In genomic region chr11:11685853-11686395, GRCm38 (mm10) we compare ENCODE assay signal across 9 mouse cellular contexts. TPM values are rescaled to one million over a fixed set of nuclear protein-coding genes. Genes with fewer than 3 reads are reported as not detected.
DNase-seq lines count a peak whose midpoint lies in the region; ATAC-seq and TF ChIP-seq lines count a peak whose summit lies in the region.
"Had no signal": no experiment of that assay in that cellular context is flagged by ENCODE, and none has a peak within 500 bp of the region (broad histone marks: within the 10 kb centered on the region; RNA-seq: fewer than 3 reads in every experiment).

No protein-coding gene starts in this region.

- H3K36me3 ChIP-seq in C2C12 (ENCODE audit: control insufficient read depth, insufficient read depth): no peaks in the 10 kb centered on the region

- H3K79me3 ChIP-seq in C2C12 (ENCODE audit: low read depth): no peaks in the 10 kb centered on the region

- DNase-seq in adrenal gland, postnatal 25 days: peak; percentile 57
- DNase-seq in layer of hippocampus, postnatal 36 days: peak; percentile 27 to 28
- DNase-seq in lung, postnatal 4 days: peak; percentile 84 to 86
- DNase-seq in retina, embryonic 14.5 days (ENCODE audit: low spot score): peak; percentile 52
- peak; percentile 90 to 92 for DNase-seq in thymus, postnatal 36 days

- TF ChIP-seq CTCF in C2C12 (IDR thresholded peaks at IDR 0.05; ENCODE audit: control insufficient read depth, insufficient read depth, insufficient read length): no peak

- H3ac ChIP-seq in C2C12 (ENCODE audit: control insufficient read depth, insufficient read length, low read depth): peak overlapping the region; percentile 61

- peaks cover 17% of the 10 kb centered on the region for H3K27me3 ChIP-seq in C2C12 (ENCODE audit: control insufficient read depth, insufficient read depth, insufficient read length)

- H3K79me2 ChIP-seq in C2C12 (ENCODE audit: control insufficient read depth, insufficient read depth): no peaks in the 10 kb centered on the region

- no peak overlapping the region for H3K4me3 ChIP-seq in C2C12 (ENCODE audit: insufficient read depth, poor library complexity, severe bottlenecking)

- peak; percentile 36 for ATAC-seq in frontal cortex, adult (ENCODE audit: low TSS enrichment)
- peak; percentile 55 to 76 for ATAC-seq in hematopoietic stem cell, adult 5-6 weeks (replicated peaks in 1 of 2; ENCODE audit: insufficient read depth in 1 of 2, low FRiP score in 2 of 2, low TSS enrichment in 1 of 2, low read depth in 1 of 2, poor library complexity in 2 of 2, severe bottlenecking in 2 of 2)

TF ChIP-seq in C2C12, 6 proteins besides CTCF, POLR2A, EP300 and RAD21:
- no peak for TF ChIP-seq MYOD1 (IDR thresholded peaks at IDR 0.05; ENCODE audit: control insufficient read depth, insufficient read length, low read depth)

RNA-seq across cellular contexts. Expression of gene Ikzf1, which starts 1.1 kb away (rescaled TPM):
- 1.0 TPM for polyA plus RNA-seq in C2C12 (2012; fragmentation: generic; extraction: Trizol)
- 0.71 and 0.97 TPM in 2 replicates for total RNA-seq in adrenal gland, postnatal 25 days (2021)
- total RNA-seq in hematopoietic stem cell, adult 5-6 weeks (2017): 100 and 110 TPM in 2 replicates
- 1 to 10 TPM; 2.7 to 3.0 TPM for total RNA-seq in layer of hippocampus, postnatal 36 days (2021)

RNA-seq across cellular contexts. Expression of gene 4930512M02Rik, which starts 58.3 kb away (rescaled TPM):
- not detected for polyA plus RNA-seq in C2C12 (2012; fragmentation: generic; extraction: Trizol)
- total RNA-seq in adrenal gland, postnatal 25 days (2021): not detected in 2 replicates
- total RNA-seq in hematopoietic stem cell, adult 5-6 weeks (2017): not detected in 2 replicates
- not detected for total RNA-seq in layer of hippocampus, postnatal 36 days (2021)
- total RNA-seq: adrenal gland, postnatal 4 days had no signal

Comparison
In these comparisons a context has a peak if more than half of its experiments do, and no peak if none do; other contexts are left out.
1. DNase-seq: peak in every context shown above with its lines; median percentile 91 in thymus, postnatal 36 days; 85 in lung, postnatal 4 days; 57 in adrenal gland, postnatal 25 days; 52 in retina, embryonic 14.5 days; 28 in layer of hippocampus, postnatal 36 days.
2. RNA of gene Ikzf1, which starts 1.1 kb away (total RNA-seq): 100 to 110 TPM in hematopoietic stem cell, adult 5-6 weeks; 2.7 to 3.0 TPM in layer of hippocampus, postnatal 36 days and 0.71 to 0.97 TPM in adrenal gland, postnatal 25 days; every median in the first group is over 10 times any median in the second.